Mouse (Mus musculus) lung, embryonic 14.5 days (tissue): Measurements from ENCODE around the gene Cpne5. TPM values are rescaled to one million over a fixed set of nuclear protein-coding genes. Genes with fewer than 3 reads are reported as not detected.

ENCODE experiments used
- ATAC-seq: fragments of 200-750 bp; cut with Nextera tagmentation; 2 replicates; pipeline ENCODE4 v1.8.0; 2017; ENCODE audit warnings: mild to moderate bottlenecking, moderate TSS enrichment, moderate library complexity; ENCODE audit not compliant: insufficient read depth
- DNase-seq: peaks from one replicate; pipeline ENCODE4 v3.0.0-alpha.2; 2015
- H3K27ac ChIP-seq: fragments of 300-500 bp; sonication (generic); 2 replicates; pipeline ENCODE4 v1.5.1; 2014; ENCODE audit warnings: low read depth, mild to moderate bottlenecking, moderate library complexity
- H3K27me3 ChIP-seq: fragments of 300-500 bp; sonication (generic); 2 replicates; pipeline ENCODE4 v1.6.1; 2014; ENCODE audit warnings: low read length, control low read depth; ENCODE audit not compliant: insufficient read depth
- H3K36me3 ChIP-seq: fragments of 300-500 bp; sonication (generic); 2 replicates; pipeline ENCODE4 v1.6.1; 2014; ENCODE audit warnings: control low read depth; ENCODE audit not compliant: insufficient read depth
- H3K4me1 ChIP-seq: fragments of 300-500 bp; sonication (generic); 2 replicates; pipeline ENCODE4 v1.6.1; 2014; ENCODE audit warnings: antibody characterized with exemption, control low read depth; ENCODE audit not compliant: insufficient read depth
- H3K4me2 ChIP-seq: fragments of 300-500 bp; sonication (generic); 2 replicates; pipeline ENCODE4 v1.6.1; 2014; ENCODE audit warnings: mild to moderate bottlenecking
- H3K4me3 ChIP-seq: fragments of 300-500 bp; sonication (generic); 2 replicates; pipeline ENCODE4 v1.5.1; 2014; ENCODE audit warnings: low read depth, low read length
- H3K9ac ChIP-seq: fragments of 300-500 bp; sonication (generic); 2 replicates; pipeline ENCODE4 v1.6.1; 2014
- H3K9me3 ChIP-seq: fragments of 300-500 bp; sonication (generic); 2 replicates; pipeline ENCODE4 v1.6.1; 2016; ENCODE audit warnings: low read depth, low read length, control low read depth
- CTCF ChIP-seq: IDR thresholded peaks from 2 replicates; pipeline ENCODE4 v1.5.1; 2016; ENCODE audit warnings: antibody characterized with exemption, low read depth
- WGBS: fragments of 180-500 bp; shearing (Covaris S2); extraction: QIAGEN DNeasy Blood & Tissue Kit; methylation state at CpG from one replicate; pipeline ENCODE4 v1.1.7; 2014; 5-methylcytosine and 5-hydroxymethylcytosine counted together
- polyA plus RNA-seq: library from polyadenylated mRNA; unstranded; fragments of >200 nt; fragmentation: Nextera tagmentation; extraction: Ambion mirVana; gene quantifications from 2 replicates; pipeline ENCODE4 v1.2.1, GENCODE M21; 2014

Cpne5 gene
- polyA plus RNA-seq, 1 experiment from 2014 or later = 6.9 TPM

DNA sequence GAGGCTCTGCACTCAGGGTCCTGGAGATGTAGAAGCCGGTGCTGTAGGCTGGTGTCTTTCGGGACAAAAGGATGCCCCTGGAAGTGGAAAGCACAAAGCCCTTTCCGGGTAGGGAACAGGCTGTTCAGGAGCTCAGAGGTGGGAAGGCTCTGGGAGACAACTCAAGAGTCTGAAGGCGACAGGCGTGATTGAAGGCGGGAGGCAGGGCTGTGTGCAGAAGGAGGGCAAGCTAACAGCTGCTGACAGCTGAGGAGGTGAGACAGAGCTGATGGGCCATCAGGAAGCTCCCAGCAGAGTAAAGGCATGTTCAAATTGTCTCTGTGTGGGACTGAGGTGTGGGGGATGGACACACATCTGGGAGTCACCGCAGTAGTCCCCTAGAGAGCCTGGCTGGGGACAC is 1.9 kb downstream of the Cpne5 start:
- no peak overlapping the region for H3K27ac ChIP-seq
- WGBS = 31% methylated on average over 7 of the region's 7 CpGs
- DNase-seq (peak; percentile 44), ATAC-seq (no peak)
- H3K36me3 ChIP-seq = no peaks in the 10 kb centered on the region
- no peak overlapping the region for H3K9ac ChIP-seq
- H3K27me3 ChIP-seq = peaks cover 36% of the 10 kb centered on the region
- peak overlapping the region; percentile 100; the same call in 1 of the 2 replicates for H3K4me2 ChIP-seq
- H3K4me1 ChIP-seq = no peaks in the 10 kb centered on the region; the same call in 1 of the 2 replicates
- no peaks in the 10 kb centered on the region for H3K9me3 ChIP-seq
- TF ChIP-seq CTCF = no peak
- H3K4me3 ChIP-seq = no peak overlapping the region

DNA sequence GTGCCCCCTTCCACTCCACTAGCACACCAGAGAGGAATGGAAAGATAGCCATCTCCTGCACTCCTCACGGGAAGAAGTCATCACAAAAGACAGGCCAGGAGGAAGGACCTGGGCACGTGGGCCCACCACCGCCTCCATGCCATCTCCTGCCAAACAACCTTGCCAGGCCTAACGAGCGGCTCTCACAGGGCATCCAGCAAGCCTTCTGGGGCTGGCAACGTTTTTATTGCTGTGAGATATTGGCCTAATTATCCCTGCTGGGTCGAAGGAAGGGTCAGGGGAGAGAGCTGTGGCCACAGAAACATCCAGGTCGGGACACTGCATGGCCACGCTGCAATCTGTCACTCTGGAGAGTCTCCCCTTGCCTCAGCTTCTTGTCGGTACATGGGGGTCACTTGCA is 6.9 kb downstream of the Cpne5 start:
- no peaks in the 10 kb centered on the region for H3K36me3 ChIP-seq
- no peaks in the 10 kb centered on the region for H3K4me1 ChIP-seq
- no peak overlapping the region for H3K9ac ChIP-seq
- DNase-seq (no peak), ATAC-seq (no peak)
- TF ChIP-seq CTCF = no peak
- H3K27ac ChIP-seq = no peak overlapping the region
- H3K27me3 ChIP-seq = peaks cover 8% of the 10 kb centered on the region
- no peak overlapping the region for H3K4me3 ChIP-seq
- WGBS = 80% methylated on average over 10 of the region's 10 CpGs
- no peaks in the 10 kb centered on the region for H3K9me3 ChIP-seq
- H3K4me2 ChIP-seq = no peak overlapping the region

DNA sequence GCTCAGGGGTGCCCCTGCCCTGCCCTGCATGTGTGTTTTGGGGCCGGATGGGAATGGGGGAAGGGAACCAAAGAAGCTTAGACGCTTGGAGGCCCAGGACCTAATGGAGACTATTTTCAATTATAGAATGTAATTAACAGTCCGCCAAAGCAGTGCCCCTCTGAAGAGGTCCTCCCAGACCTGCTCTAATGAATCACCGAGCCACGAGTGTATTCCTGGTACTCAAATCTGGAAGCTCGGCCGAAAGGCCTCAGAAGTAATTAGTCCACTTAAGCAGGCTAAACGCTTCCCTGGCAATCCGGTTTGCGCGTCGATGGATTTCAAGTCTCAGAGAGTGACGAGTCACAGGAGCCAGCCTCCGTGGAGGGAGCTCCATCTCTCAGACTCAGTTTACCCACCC is 17.3 kb downstream of the Cpne5 start:
- H3K4me3 ChIP-seq = no peak overlapping the region
- no peak for DNase-seq
- no peaks in the 10 kb centered on the region for H3K36me3 ChIP-seq
- H3K4me1 ChIP-seq = no peaks in the 10 kb centered on the region
- no peak for TF ChIP-seq CTCF
- 78% methylated on average over 14 of the region's 14 CpGs for WGBS
- H3K4me2 ChIP-seq = no peak overlapping the region
- H3K27me3 ChIP-seq = no peaks in the 10 kb centered on the region
- H3K9me3 ChIP-seq = no peaks in the 10 kb centered on the region
- H3K9ac ChIP-seq = no peak overlapping the region
- no peak for ATAC-seq
- H3K27ac ChIP-seq = no peak overlapping the region

DNA sequence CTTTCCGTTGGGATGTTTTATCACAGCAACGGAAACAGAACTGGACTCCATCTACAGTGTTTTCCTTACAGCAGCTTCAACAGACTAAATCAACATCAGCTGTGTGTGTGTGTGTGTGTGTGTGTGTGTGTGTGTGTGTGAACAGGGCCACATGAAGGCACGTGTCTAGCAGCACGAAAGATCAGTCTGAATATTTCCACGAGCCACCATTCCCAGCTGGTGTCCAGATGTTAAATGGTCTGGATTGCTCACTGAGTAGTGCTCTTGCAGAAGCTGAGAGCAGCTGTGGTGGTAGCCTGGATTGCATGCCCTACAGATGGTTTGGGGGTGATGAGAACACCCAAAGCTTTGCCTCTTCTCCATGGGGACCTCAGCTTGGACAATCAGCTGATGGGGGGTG is 19.9 kb downstream of the Cpne5 start:
- Histone ChIP-seq H3K36me3 (no peaks in the 10 kb centered on the region), H3K4me3 (no peak overlapping the region), H3K27me3 (no peaks in the 10 kb centered on the region), H3K4me1 (0 out of 2 replicates have a peak, but pooled peaks cover 7% of the 10 kb centered on the region), H3K27ac (no peak overlapping the region), H3K9ac (no peak overlapping the region), H3K9me3 (no peaks in the 10 kb centered on the region), H3K4me2 (no peak overlapping the region)
- DNase-seq (no peak), ATAC-seq (no peak)
- WGBS = 46% methylated on average over 5 of the region's 5 CpGs
- no peak for TF ChIP-seq CTCF

DNA sequence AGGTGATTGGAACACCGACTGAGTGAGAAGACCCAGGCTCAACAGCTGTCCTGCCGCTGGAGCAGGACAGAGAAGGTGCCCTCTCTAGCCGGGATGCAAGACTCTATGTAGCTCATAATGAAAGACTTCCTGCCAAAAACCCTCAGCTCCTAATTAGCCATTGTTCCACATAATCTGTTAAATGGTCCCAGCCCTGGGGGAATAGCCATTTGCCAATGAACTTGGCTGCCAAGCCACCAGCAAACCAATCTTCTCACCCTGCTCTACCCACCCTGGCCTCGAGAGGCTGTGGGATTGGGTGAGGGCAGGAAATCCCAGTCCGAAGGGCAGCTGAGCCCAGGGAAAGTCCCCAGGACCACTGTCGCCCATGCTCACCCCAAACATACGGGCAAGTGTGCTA is 21.9 kb downstream of the Cpne5 start:
- no peak overlapping the region for H3K4me2 ChIP-seq
- no peak for DNase-seq
- no peak overlapping the region for H3K27ac ChIP-seq
- H3K4me3 ChIP-seq = no peak overlapping the region
- TF ChIP-seq CTCF = no peak
- WGBS = 59% methylated on average over 7 of the region's 7 CpGs
- H3K4me1 ChIP-seq = 0 out of 2 replicates have a peak, but pooled peaks cover 8% of the 10 kb centered on the region
- H3K9ac ChIP-seq = no peak overlapping the region
- ATAC-seq = no peak
- no peaks in the 10 kb centered on the region for H3K9me3 ChIP-seq
- no peaks in the 10 kb centered on the region for H3K27me3 ChIP-seq
- no peaks in the 10 kb centered on the region for H3K36me3 ChIP-seq

DNA sequence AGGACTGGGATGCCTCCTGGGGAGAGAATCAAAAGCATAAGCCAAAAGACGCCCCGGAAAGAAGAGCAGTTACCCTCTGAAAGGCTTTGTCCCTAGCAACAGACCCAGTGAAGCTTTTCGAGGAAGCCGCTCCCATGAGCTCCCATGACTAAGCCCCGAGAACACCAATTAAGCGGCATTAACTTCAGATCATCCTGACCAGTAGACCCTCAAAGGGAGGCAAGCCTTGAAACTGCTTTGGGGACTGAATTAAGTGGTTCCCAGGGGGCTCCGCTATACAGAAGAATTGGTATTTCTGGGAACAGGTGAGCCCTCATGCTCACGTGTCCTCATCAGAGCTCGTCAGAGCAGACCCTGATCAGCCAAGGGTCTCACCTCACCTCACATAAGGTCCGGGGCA is 23.3 kb downstream of the Cpne5 start:
- no peaks in the 10 kb centered on the region for H3K27me3 ChIP-seq
- 0 out of 2 replicates have a peak, but pooled peaks cover 8% of the 10 kb centered on the region for H3K4me1 ChIP-seq
- H3K9ac ChIP-seq = no peak overlapping the region
- H3K4me2 ChIP-seq = no peak overlapping the region
- no peak overlapping the region for H3K27ac ChIP-seq
- H3K4me3 ChIP-seq = no peak overlapping the region
- WGBS = 60% methylated on average over 10 of the region's 10 CpGs
- no peaks in the 10 kb centered on the region for H3K9me3 ChIP-seq
- H3K36me3 ChIP-seq = no peaks in the 10 kb centered on the region
- ATAC-seq = no peak
- no peak for TF ChIP-seq CTCF
- DNase-seq = no peak

DNA sequence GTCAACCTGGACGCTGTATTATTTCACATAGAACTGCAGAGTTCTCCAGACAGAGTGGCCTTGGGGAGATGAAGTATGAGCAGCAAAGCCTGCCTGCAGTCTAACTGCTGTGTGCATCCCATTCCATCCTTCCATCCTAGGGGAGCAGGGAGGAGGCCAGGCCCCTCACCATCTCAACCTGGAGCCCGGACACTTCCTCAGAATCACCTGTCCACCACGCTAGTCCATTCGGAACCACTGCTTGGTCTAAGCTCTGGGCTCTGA is 23.8 kb downstream of the Cpne5 start:
- 0 out of 2 replicates have a peak, but pooled peaks cover 8% of the 10 kb centered on the region for H3K4me1 ChIP-seq
- no peak overlapping the region for H3K27ac ChIP-seq
- H3K36me3 ChIP-seq = no peaks in the 10 kb centered on the region
- no peak overlapping the region for H3K9ac ChIP-seq
- DNase-seq = no peak
- ATAC-seq = no peak
- no peaks in the 10 kb centered on the region for H3K9me3 ChIP-seq
- H3K4me2 ChIP-seq = no peak overlapping the region
- TF ChIP-seq CTCF = no peak
- H3K27me3 ChIP-seq = no peaks in the 10 kb centered on the region
- H3K4me3 ChIP-seq = no peak overlapping the region
- 83% methylated on average over 4 of the region's 4 CpGs for WGBS

DNA sequence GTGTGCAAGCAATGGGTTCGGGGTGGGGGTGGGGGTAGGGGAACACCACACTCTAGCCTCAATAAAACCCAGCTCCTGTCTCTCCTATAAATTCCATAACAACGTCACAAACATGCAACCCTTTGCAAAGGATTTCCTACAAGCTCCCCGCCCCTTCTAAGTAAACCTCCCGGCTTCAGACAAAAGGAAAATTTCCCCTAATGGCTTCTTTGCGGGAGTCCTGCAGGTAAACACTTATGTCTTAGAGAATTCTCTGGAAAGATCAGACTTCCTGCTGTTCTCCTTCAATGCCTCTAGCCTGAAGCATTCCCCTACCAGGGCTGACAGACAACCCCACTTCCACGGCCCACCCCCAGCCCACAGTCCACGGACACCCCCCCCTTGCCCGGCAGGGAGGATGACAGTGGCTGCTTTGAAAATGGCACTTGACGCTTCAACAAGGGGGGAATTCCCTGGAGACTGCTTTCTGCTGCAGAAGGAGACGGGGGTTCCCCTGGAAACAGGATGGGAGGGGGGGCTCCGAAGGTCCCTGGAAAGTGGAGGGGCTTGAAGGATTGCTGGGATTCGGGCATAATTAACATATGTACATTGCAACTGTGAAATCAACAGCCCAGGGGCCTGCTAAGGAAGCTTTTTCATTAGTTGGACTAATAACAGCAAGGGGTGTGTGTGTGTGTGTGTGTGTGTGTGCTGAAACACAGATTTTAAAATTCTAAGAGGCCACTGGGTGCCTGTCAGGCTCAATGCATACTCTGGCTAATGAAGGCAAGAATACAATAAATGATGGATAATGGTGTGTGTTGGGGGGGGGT is 24.4 kb downstream of the Cpne5 start:
- no peak overlapping the region for H3K27ac ChIP-seq
- 16% methylated on average over 12 of the region's 12 CpGs for WGBS
- DNase-seq = no peak
- H3K9me3 ChIP-seq = no peaks in the 10 kb centered on the region
- H3K4me3 ChIP-seq = no peak overlapping the region
- H3K36me3 ChIP-seq = no peaks in the 10 kb centered on the region
- H3K9ac ChIP-seq = no peak overlapping the region
- 0 out of 2 replicates have a peak, but pooled peaks cover 8% of the 10 kb centered on the region for H3K4me1 ChIP-seq
- no peak for ATAC-seq
- TF ChIP-seq CTCF = no peak
- peak overlapping the region; percentile 11; the same call in 1 of the 2 replicates for H3K4me2 ChIP-seq
- no peaks in the 10 kb centered on the region for H3K27me3 ChIP-seq
